Comparison of ENCODE assay signal across 8 mouse cellular contexts in genomic region chr4:151989110-151989488, GRCm38 (mm10). TPM values are rescaled to one million over a fixed set of nuclear protein-coding genes. Genes with fewer than 3 reads are reported as not detected.
DNase-seq lines count a peak whose midpoint lies in the region; ATAC-seq and TF ChIP-seq lines count a peak whose summit lies in the region.

No protein-coding gene starts in this region.

- no peak for TF ChIP-seq POLR2A in cortical plate, adult 2 months (IDR thresholded peaks at IDR 0.05; ENCODE audit: extremely low read depth, insufficient read depth, low read length)

- WGBS in kidney, embryonic 16.5 days, result 26% methylated on average over 6 of the region's 6 CpGs
- WGBS in hindbrain, embryonic 14.5 days, result 31% methylated on average over 6 of the region's 6 CpGs
- WGBS in midbrain, embryonic 16.5 days, result 31% methylated on average over 6 of the region's 6 CpGs

- H3K4me1 ChIP-seq in kidney, embryonic 16.5 days (ENCODE audit: insufficient read depth, low read length), result peaks cover 42% of the 10 kb centered on the region
- peaks cover 2% of the 10 kb centered on the region; the same call in 1 of the 2 replicates for H3K4me1 ChIP-seq in cortical plate, adult 2 months (ENCODE audit: control insufficient read depth, insufficient read depth, low read length)
- peaks cover 14% of the 10 kb centered on the region for H3K4me1 ChIP-seq in hindbrain, embryonic 14.5 days (replicated peaks; ENCODE audit: control insufficient read depth, insufficient read depth, low read length)
- peaks cover 21% of the 10 kb centered on the region for H3K4me1 ChIP-seq in midbrain, embryonic 16.5 days (ENCODE audit: control insufficient read depth, insufficient read depth, low read length)

- no peaks in the 10 kb centered on the region for H3K27me3 ChIP-seq in kidney, embryonic 16.5 days (ENCODE audit: insufficient read depth, low read length)
- no peaks in the 10 kb centered on the region for H3K27me3 ChIP-seq in hindbrain, embryonic 14.5 days (ENCODE audit: control insufficient read depth, insufficient read depth, low read length)
- no peaks in the 10 kb centered on the region for H3K27me3 ChIP-seq in midbrain, embryonic 16.5 days (ENCODE audit: control insufficient read depth, insufficient read depth, low read depth, low read length)

- no peaks in the 10 kb centered on the region for H3K9me3 ChIP-seq in kidney, embryonic 16.5 days (ENCODE audit: low read length)
- H3K9me3 ChIP-seq in hindbrain, embryonic 14.5 days (ENCODE audit: control insufficient read depth, low read length), result no peaks in the 10 kb centered on the region
- no peaks in the 10 kb centered on the region for H3K9me3 ChIP-seq in midbrain, embryonic 16.5 days (replicated peaks; ENCODE audit: control insufficient read depth, low read length, poor library complexity, severe bottlenecking)

- H3K4me2 ChIP-seq in kidney, embryonic 16.5 days (replicated peaks; ENCODE audit: low read depth, low read length), result peak overlapping the region; percentile 83
- peak overlapping the region; percentile 90 for H3K4me2 ChIP-seq in hindbrain, embryonic 14.5 days (replicated peaks)
- peak overlapping the region; percentile 62 for H3K4me2 ChIP-seq in midbrain, embryonic 16.5 days (ENCODE audit: low read length)

- no peak for DNase-seq in kidney, postnatal 36 days
- no peak for DNase-seq in hindbrain, embryonic 14.5 days (ENCODE audit: low spot score)
- DNase-seq in adrenal gland, adult 18-20 months (ENCODE audit: low spot score in 2 of 2), result no peak
- no peak for DNase-seq in cerebellum, adult 11-12 months
- no peak for DNase-seq in embryo, embryonic 10.5 days (ENCODE audit: low spot score)

- H3K9ac ChIP-seq in kidney, embryonic 16.5 days (replicated peaks; ENCODE audit: low read length), result peak overlapping the region; percentile 83
- H3K9ac ChIP-seq in hindbrain, embryonic 14.5 days, result peak overlapping the region; percentile 95
- H3K9ac ChIP-seq in midbrain, embryonic 16.5 days (ENCODE audit: low read depth, low read length), result peak overlapping the region; percentile 97

- ATAC-seq in kidney, embryonic 16.5 days (ENCODE audit: low FRiP score, low TSS enrichment), result no peak; the same call in 1 of the 2 replicates
- 0 out of 2 replicates have a peak, but pooled peaks have one; percentile 12 for ATAC-seq in hindbrain, embryonic 14.5 days (ENCODE audit: low FRiP score)
- ATAC-seq in midbrain, embryonic 16.5 days, result peak; percentile 26; the same call in 1 of the 2 replicates

- H3K4me3 ChIP-seq in kidney, embryonic 16.5 days (ENCODE audit: low read length), result peak overlapping the region; percentile 77
- peak overlapping the region; percentile 94; the same call in 1 of the 2 replicates for H3K4me3 ChIP-seq in cortical plate, adult 2 months (ENCODE audit: insufficient read depth, low read length)
- peak overlapping the region; percentile 86 for H3K4me3 ChIP-seq in hindbrain, embryonic 14.5 days (replicated peaks; ENCODE audit: low read length)
- H3K4me3 ChIP-seq in midbrain, embryonic 16.5 days (ENCODE audit: low read depth, low read length), result peak overlapping the region; percentile 82

- no peak for TF ChIP-seq CTCF in cortical plate, adult 2 months (IDR thresholded peaks at IDR 0.05; ENCODE audit: extremely low read depth, insufficient read depth, low read length)

- peaks cover 34% of the 10 kb centered on the region for H3K36me3 ChIP-seq in kidney, embryonic 16.5 days (ENCODE audit: insufficient read depth, low read length)
- peaks cover 43% of the 10 kb centered on the region for H3K36me3 ChIP-seq in hindbrain, embryonic 14.5 days (replicated peaks; ENCODE audit: control insufficient read depth, insufficient read depth)
- peaks cover 17% of the 10 kb centered on the region for H3K36me3 ChIP-seq in midbrain, embryonic 16.5 days (ENCODE audit: control insufficient read depth, insufficient read depth, low read length)

- peak overlapping the region; percentile 78 for H3K27ac ChIP-seq in kidney, embryonic 16.5 days (ENCODE audit: low read length)
- no peak overlapping the region for H3K27ac ChIP-seq in cortical plate, adult 2 months (ENCODE audit: insufficient read depth, low read length)
- no peak overlapping the region for H3K27ac ChIP-seq in hindbrain, embryonic 14.5 days
- H3K27ac ChIP-seq in midbrain, embryonic 16.5 days (ENCODE audit: low read length), result peak overlapping the region; percentile 87; the same call in 1 of the 2 replicates

RNA-seq across cellular contexts. Expression of gene Thap3, which starts 0.3 kb away (rescaled TPM):
- 42.4 and 46.4 TPM in 2 replicates for polyA plus RNA-seq in kidney, embryonic 16.5 days (2015; fragmentation: Nextera tagmentation; extraction: Ambion mirVana)
- polyA plus RNA-seq in cortical plate, adult 2 months (2012; rRNA removed), result 29.7 and 31.5 TPM in 2 replicates
- polyA plus RNA-seq in hindbrain, embryonic 14.5 days (2014; fragmentation: Nextera tagmentation; extraction: Ambion mirVana), result 22.2 and 25.1 TPM in 2 replicates
- 30.9 and 33.9 TPM in 2 replicates for polyA plus RNA-seq in midbrain, embryonic 16.5 days (2015; fragmentation: Nextera tagmentation; extraction: Ambion mirVana)
- 10 to 100 TPM; 18.2 to 19.9 TPM for total RNA-seq in adrenal gland, adult 18-20 months (2021)

RNA-seq across cellular contexts. Expression of gene Phf13, which starts 7.0 kb away (rescaled TPM):
- 31.2 and 33.3 TPM in 2 replicates for polyA plus RNA-seq in kidney, embryonic 16.5 days (2015; fragmentation: Nextera tagmentation; extraction: Ambion mirVana)
- 9.3 and 9.6 TPM in 2 replicates for polyA plus RNA-seq in cortical plate, adult 2 months (2012; rRNA removed)
- 20.6 and 26.4 TPM in 2 replicates for polyA plus RNA-seq in hindbrain, embryonic 14.5 days (2014; fragmentation: Nextera tagmentation; extraction: Ambion mirVana)
- polyA plus RNA-seq in midbrain, embryonic 16.5 days (2015; fragmentation: Nextera tagmentation; extraction: Ambion mirVana), result 21.2 and 24.4 TPM in 2 replicates
- 10 to 100 TPM; 12.4 to 13.2 TPM for total RNA-seq in adrenal gland, adult 18-20 months (2021)

RNA-seq across cellular contexts. Expression of gene Klhl21, which starts 19.5 kb away (rescaled TPM):
- polyA plus RNA-seq in kidney, embryonic 16.5 days (2015; fragmentation: Nextera tagmentation; extraction: Ambion mirVana), result 12.1 and 12.6 TPM in 2 replicates
- polyA plus RNA-seq in cortical plate, adult 2 months (2012; rRNA removed), result 11.8 and 12.6 TPM in 2 replicates
- 2.5 and 3.2 TPM in 2 replicates for polyA plus RNA-seq in hindbrain, embryonic 14.5 days (2014; fragmentation: Nextera tagmentation; extraction: Ambion mirVana)
- 3.0 and 3.4 TPM in 2 replicates for polyA plus RNA-seq in midbrain, embryonic 16.5 days (2015; fragmentation: Nextera tagmentation; extraction: Ambion mirVana)
- total RNA-seq in adrenal gland, adult 18-20 months (2021), result 10 to 100 TPM; 18.3 to 28.2 TPM

RNA-seq across cellular contexts. Expression of gene Zbtb48, which starts 38.4 kb away (rescaled TPM):
- polyA plus RNA-seq in kidney, embryonic 16.5 days (2015; fragmentation: Nextera tagmentation; extraction: Ambion mirVana), result 25.3 and 26.0 TPM in 2 replicates
- polyA plus RNA-seq in cortical plate, adult 2 months (2012; rRNA removed), result 13.7 and 19.1 TPM in 2 replicates
- polyA plus RNA-seq in hindbrain, embryonic 14.5 days (2014; fragmentation: Nextera tagmentation; extraction: Ambion mirVana), result 19.1 and 20.7 TPM in 2 replicates
- 19.3 and 21.5 TPM in 2 replicates for polyA plus RNA-seq in midbrain, embryonic 16.5 days (2015; fragmentation: Nextera tagmentation; extraction: Ambion mirVana)
- total RNA-seq in adrenal gland, adult 18-20 months (2021), result 1 to 10 TPM; 8.3 to 8.9 TPM

RNA-seq across cellular contexts. Expression of gene Tas1r1, which starts 49.3 kb away (rescaled TPM):
- 0.50 and 0.63 TPM in 2 replicates for polyA plus RNA-seq in kidney, embryonic 16.5 days (2015; fragmentation: Nextera tagmentation; extraction: Ambion mirVana)
- 0.23 and 0.53 TPM in 2 replicates for polyA plus RNA-seq in cortical plate, adult 2 months (2012; rRNA removed)
- 0.90 and 1.0 TPM in 2 replicates for polyA plus RNA-seq in hindbrain, embryonic 14.5 days (2014; fragmentation: Nextera tagmentation; extraction: Ambion mirVana)
- polyA plus RNA-seq in midbrain, embryonic 16.5 days (2015; fragmentation: Nextera tagmentation; extraction: Ambion mirVana), result 2.1 and 2.4 TPM in 2 replicates
- total RNA-seq in adrenal gland, adult 18-20 months (2021), result not detected

Comparison
In these comparisons a context has a peak if more than half of its experiments do, and no peak if none do; other contexts are left out.
1. H3K27ac ChIP-seq: peak in kidney, embryonic 16.5 days (single experiment) and midbrain, embryonic 16.5 days (single experiment); none in cortical plate, adult 2 months (single experiment) and hindbrain, embryonic 14.5 days (single experiment).
2. Peak in every context shown above with its lines, with median percentiles within 50 percentile points of each other: H3K4me2 ChIP-seq, H3K4me3 ChIP-seq and H3K9ac ChIP-seq.